Mouse (Mus musculus): ENCODE measurements around the gene Slc48a1. TPM values are rescaled to one million over a fixed set of nuclear protein-coding genes. Genes with fewer than 3 reads are reported as not detected.

Gene Slc48a1
- polyA plus RNA-seq, 1 experiment from 2014 or later: 28.1 TPM

- Histone ChIP-seq H3K4me2 (replicated peaks; ENCODE audit: low read depth, low read length) (no peak overlapping the region), H3K4me1 (replicated peaks; ENCODE audit: control insufficient read depth, insufficient read depth, low read length) (peaks cover 22% of the 10 kb centered on the region), H3K4me3 (ENCODE audit: low read depth, low read length) (no peak overlapping the region), H3K27me3 (ENCODE audit: control insufficient read depth, insufficient read depth, low read length) (no peaks in the 10 kb centered on the region), H3K36me3 (ENCODE audit: control insufficient read depth, insufficient read depth, low read length) (no peaks in the 10 kb centered on the region), H3K27ac (ENCODE audit: low read depth, low read length) (no peak overlapping the region), H3K9me3 (ENCODE audit: control insufficient read depth, low read length) (no peaks in the 10 kb centered on the region), H3K9ac (ENCODE audit: low read depth, low read length) (peak overlapping the region; percentile 16; the same call in 1 of the 2 replicates)
- WGBS: 47% methylated on average over 12 of the region's 12 CpGs
- DNase-seq (ENCODE audit: low spot score): peak; percentile 30
- no peak for ATAC-seq (ENCODE audit: low FRiP score)
These were observed 47.7 kb downstream of the Slc48a1 start for GRCm38 (mm10) chr15:97825941-97826587.

GRCm38 (mm10) chr15:97826588-97827261 is 48.4 kb downstream of the Slc48a1 start:
- ATAC-seq (ENCODE audit: low FRiP score) (no peak), DNase-seq (ENCODE audit: low spot score) (no peak)
- Histone ChIP-seq H3K4me1 (replicated peaks; ENCODE audit: control insufficient read depth, insufficient read depth, low read length) (peaks cover 22% of the 10 kb centered on the region), H3K4me2 (replicated peaks; ENCODE audit: low read depth, low read length) (no peak overlapping the region), H3K9ac (ENCODE audit: low read depth, low read length) (no peak overlapping the region), H3K27me3 (ENCODE audit: control insufficient read depth, insufficient read depth, low read length) (no peaks in the 10 kb centered on the region), H3K27ac (ENCODE audit: low read depth, low read length) (no peak overlapping the region), H3K9me3 (ENCODE audit: control insufficient read depth, low read length) (no peaks in the 10 kb centered on the region), H3K4me3 (ENCODE audit: low read depth, low read length) (no peak overlapping the region), H3K36me3 (ENCODE audit: control insufficient read depth, insufficient read depth, low read length) (no peaks in the 10 kb centered on the region)
- 69% methylated on average over 5 of the region's 5 CpGs for WGBS

- Histone ChIP-seq H3K36me3 (ENCODE audit: control insufficient read depth, insufficient read depth, low read length) (no peaks in the 10 kb centered on the region), H3K4me3 (ENCODE audit: low read depth, low read length) (no peak overlapping the region), H3K9ac (ENCODE audit: low read depth, low read length) (no peak overlapping the region), H3K9me3 (ENCODE audit: control insufficient read depth, low read length) (no peaks in the 10 kb centered on the region), H3K27me3 (ENCODE audit: control insufficient read depth, insufficient read depth, low read length) (no peaks in the 10 kb centered on the region), H3K4me1 (replicated peaks; ENCODE audit: control insufficient read depth, insufficient read depth, low read length) (peaks cover 26% of the 10 kb centered on the region), H3K27ac (ENCODE audit: low read depth, low read length) (no peak overlapping the region), H3K4me2 (replicated peaks; ENCODE audit: low read depth, low read length) (no peak overlapping the region)
- DNase-seq (ENCODE audit: low spot score): no peak
- no peak for ATAC-seq (ENCODE audit: low FRiP score)
- 91% methylated on average over 8 of the region's 8 CpGs for WGBS
These were observed 49.1 kb downstream of the Slc48a1 start for GRCm38 (mm10) chr15:97827401-97827800.

- H3K4me3 ChIP-seq (ENCODE audit: low read depth, low read length): no peak overlapping the region
- DNase-seq (ENCODE audit: low spot score) (no peak), ATAC-seq (ENCODE audit: low FRiP score) (no peak)
- peak overlapping the region; percentile 15; the same call in 1 of the 2 replicates for H3K4me2 ChIP-seq (replicated peaks; ENCODE audit: low read depth, low read length)
- H3K27ac ChIP-seq (ENCODE audit: low read depth, low read length): no peak overlapping the region
- no peak overlapping the region for H3K9ac ChIP-seq (ENCODE audit: low read depth, low read length)
- H3K9me3 ChIP-seq (ENCODE audit: control insufficient read depth, low read length): no peaks in the 10 kb centered on the region
- WGBS: 58% methylated on average over 6 of the region's 6 CpGs
- H3K27me3 ChIP-seq (ENCODE audit: control insufficient read depth, insufficient read depth, low read length): no peaks in the 10 kb centered on the region
- no peaks in the 10 kb centered on the region for H3K36me3 ChIP-seq (ENCODE audit: control insufficient read depth, insufficient read depth, low read length)
- H3K4me1 ChIP-seq (replicated peaks; ENCODE audit: control insufficient read depth, insufficient read depth, low read length): peaks cover 21% of the 10 kb centered on the region
These were observed 50.0 kb downstream of the Slc48a1 start for GRCm38 (mm10) chr15:97828221-97828842.

- no peaks in the 10 kb centered on the region for H3K9me3 ChIP-seq (ENCODE audit: control insufficient read depth, low read length)
- no peaks in the 10 kb centered on the region for H3K27me3 ChIP-seq (ENCODE audit: control insufficient read depth, insufficient read depth, low read length)
- 67% methylated on average over 5 of the region's 5 CpGs for WGBS
- H3K4me2 ChIP-seq (replicated peaks; ENCODE audit: low read depth, low read length): no peak overlapping the region
- H3K4me1 ChIP-seq (replicated peaks; ENCODE audit: control insufficient read depth, insufficient read depth, low read length): peaks cover 21% of the 10 kb centered on the region
- DNase-seq (ENCODE audit: low spot score) (peak; percentile 26), ATAC-seq (ENCODE audit: low FRiP score) (no peak)
- no peak overlapping the region for H3K9ac ChIP-seq (ENCODE audit: low read depth, low read length)
- H3K27ac ChIP-seq (ENCODE audit: low read depth, low read length): no peak overlapping the region
- no peak overlapping the region for H3K4me3 ChIP-seq (ENCODE audit: low read depth, low read length)
- no peaks in the 10 kb centered on the region for H3K36me3 ChIP-seq (ENCODE audit: control insufficient read depth, insufficient read depth, low read length)
These were observed 50.6 kb downstream of the Slc48a1 start for GRCm38 (mm10) chr15:97828901-97829338.

- no peak for DNase-seq (ENCODE audit: low spot score)
- Histone ChIP-seq H3K4me1 (replicated peaks; ENCODE audit: control insufficient read depth, insufficient read depth, low read length) (peaks cover 21% of the 10 kb centered on the region), H3K4me3 (ENCODE audit: low read depth, low read length) (no peak overlapping the region), H3K9me3 (ENCODE audit: control insufficient read depth, low read length) (no peaks in the 10 kb centered on the region), H3K36me3 (ENCODE audit: control insufficient read depth, insufficient read depth, low read length) (no peaks in the 10 kb centered on the region), H3K4me2 (replicated peaks; ENCODE audit: low read depth, low read length) (0 out of 2 replicates have a peak overlapping the region, but pooled peaks have one; percentile 4), H3K27ac (ENCODE audit: low read depth, low read length) (0 out of 2 replicates have a peak overlapping the region, but pooled peaks have one; percentile 24), H3K9ac (ENCODE audit: low read depth, low read length) (no peak overlapping the region), H3K27me3 (ENCODE audit: control insufficient read depth, insufficient read depth, low read length) (no peaks in the 10 kb centered on the region)
- no peak for ATAC-seq (ENCODE audit: low FRiP score)
- WGBS: 63% methylated on average over 2 of the region's 2 CpGs
These were observed 51.1 kb downstream of the Slc48a1 start for GRCm38 (mm10) chr15:97829432-97829831.

DNA sequence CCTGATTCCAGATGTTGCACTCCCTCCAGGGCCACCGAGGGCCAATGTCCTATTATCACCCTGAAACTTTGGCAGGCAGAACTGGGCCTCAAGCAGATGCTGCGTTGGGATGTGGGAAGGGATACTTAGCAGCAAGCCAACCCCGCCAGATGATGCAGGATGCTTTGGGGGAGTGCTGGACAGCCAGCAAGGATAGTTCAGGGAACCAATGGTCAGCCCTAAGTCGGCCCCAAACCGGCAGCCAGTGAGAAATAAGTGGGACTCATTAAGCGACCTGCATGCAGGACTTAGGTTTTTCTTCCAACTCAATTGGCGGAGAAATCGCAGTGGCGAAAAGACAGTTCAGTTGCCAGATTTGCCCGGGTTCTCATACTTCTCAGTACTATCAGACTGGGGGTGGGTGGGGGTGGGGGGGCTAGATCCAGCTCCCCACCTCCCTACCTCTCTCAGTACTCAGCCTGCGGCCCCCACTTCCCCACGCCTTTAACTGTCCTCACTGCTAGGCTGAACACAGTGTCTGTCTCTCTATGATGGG is 52.0 kb downstream of the Slc48a1 start:
- WGBS: 12% methylated on average over 12 of the region's 12 CpGs
- Histone ChIP-seq H3K9me3 (ENCODE audit: control insufficient read depth, low read length) (no peaks in the 10 kb centered on the region), H3K36me3 (ENCODE audit: control insufficient read depth, insufficient read depth, low read length) (no peaks in the 10 kb centered on the region), H3K27me3 (ENCODE audit: control insufficient read depth, insufficient read depth, low read length) (no peaks in the 10 kb centered on the region), H3K4me1 (replicated peaks; ENCODE audit: control insufficient read depth, insufficient read depth, low read length) (peaks cover 15% of the 10 kb centered on the region), H3K9ac (ENCODE audit: low read depth, low read length) (peak overlapping the region; percentile 99), H3K4me2 (replicated peaks; ENCODE audit: low read depth, low read length) (peak overlapping the region; percentile 79), H3K27ac (ENCODE audit: low read depth, low read length) (peak overlapping the region; percentile 94), H3K4me3 (ENCODE audit: low read depth, low read length) (peak overlapping the region; percentile 91)
- DNase-seq (ENCODE audit: low spot score) (peak; percentile 34), ATAC-seq (ENCODE audit: low FRiP score) (no peak)

DNA sequence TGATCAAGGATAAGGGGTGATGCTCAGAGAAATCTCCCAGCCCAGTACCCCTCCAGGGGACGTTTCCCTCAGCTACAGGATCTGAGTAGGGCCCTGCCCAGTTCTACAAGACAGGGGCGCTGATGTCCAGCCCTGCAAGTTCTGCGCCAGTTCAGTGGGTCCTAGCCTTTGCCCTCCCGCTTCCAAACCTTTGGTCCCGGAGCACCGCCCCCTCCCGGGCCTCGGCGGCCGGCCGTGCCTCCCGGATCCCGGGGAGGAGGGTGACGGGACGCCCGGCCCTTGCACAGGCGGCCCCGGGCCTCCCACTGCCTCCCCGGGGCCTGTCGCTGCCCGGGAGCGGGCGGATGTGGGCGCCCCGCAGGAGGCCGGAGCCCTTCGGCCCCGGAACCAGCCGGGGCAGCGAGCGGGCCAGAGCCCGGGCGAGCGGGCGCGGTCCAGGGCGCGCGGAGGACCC is 52.5 kb downstream of the Slc48a1 start:
- DNase-seq (ENCODE audit: low spot score) (peak; percentile 60), ATAC-seq (ENCODE audit: low FRiP score) (peak; percentile 67)
- Histone ChIP-seq H3K9me3 (ENCODE audit: control insufficient read depth, low read length) (no peaks in the 10 kb centered on the region), H3K4me1 (replicated peaks; ENCODE audit: control insufficient read depth, insufficient read depth, low read length) (peaks cover 12% of the 10 kb centered on the region), H3K9ac (ENCODE audit: low read depth, low read length) (peak overlapping the region; percentile 99), H3K36me3 (ENCODE audit: control insufficient read depth, insufficient read depth, low read length) (no peaks in the 10 kb centered on the region), H3K4me3 (ENCODE audit: low read depth, low read length) (peak overlapping the region; percentile 91), H3K27me3 (ENCODE audit: control insufficient read depth, insufficient read depth, low read length) (no peaks in the 10 kb centered on the region), H3K4me2 (replicated peaks; ENCODE audit: low read depth, low read length) (peak overlapping the region; percentile 79), H3K27ac (ENCODE audit: low read depth, low read length) (peak overlapping the region; percentile 94)
- 0% methylated on average over 23 of the region's 39 CpGs for WGBS
